Mouse (Mus musculus) E14TG2a.4 (cell line): Measurements from ENCODE around the gene Ttll3.

ENCODE experiments used
- CTCF ChIP-seq: conservative IDR thresholded peaks from 2 replicates; pipeline ENCODE4 v1.5.1; 2014; ENCODE audit warnings: low read length
- NANOG ChIP-seq: IDR thresholded peaks from 2 replicates; pipeline ENCODE4 v1.6.1; 2014; ENCODE audit warnings: borderline replicate concordance, low read length, mixed read lengths
- POU5F1 ChIP-seq: IDR thresholded peaks from 2 replicates; pipeline ENCODE4 v1.6.1; 2014; ENCODE audit warnings: low read length, borderline replicate concordance

DNA sequence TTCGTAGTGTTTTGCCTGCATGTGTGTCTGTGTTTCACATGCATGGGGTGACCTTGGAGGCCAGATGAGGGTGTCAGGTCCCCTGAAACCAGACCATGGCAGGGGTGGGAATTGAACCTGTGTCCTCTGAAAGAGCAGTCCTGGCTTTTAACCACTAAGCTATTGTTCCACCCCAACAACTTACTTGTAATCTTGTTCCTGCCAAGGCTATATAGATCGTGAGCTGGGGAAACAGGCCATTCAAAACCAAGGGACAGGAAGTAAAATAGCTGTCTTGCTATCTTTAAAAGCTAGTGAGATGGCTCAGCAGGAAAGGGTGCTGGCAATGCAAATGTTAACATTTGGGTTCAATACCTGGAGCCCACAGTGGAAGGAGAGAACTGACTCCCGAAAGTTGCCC is 40.9 kb downstream of the Ttll3 start:
- TF ChIP-seq CTCF = no peak
- no peak for TF ChIP-seq POU5F1
- no peak for TF ChIP-seq NANOG
